Mouse (Mus musculus) CH12.LX (cell line): ENCODE data around the gene Togaram2. TPM values are rescaled to one million over a fixed set of nuclear protein-coding genes. Genes with fewer than 3 reads are reported as not detected.

ENCODE experiments used
- DNase-seq: peaks from one replicate; pipeline ENCODE4 v3.0.0-alpha.2; 2013; ENCODE audit errors: extremely low read depth
- H3K27ac ChIP-seq: 2 replicates; pipeline ENCODE4 v1.5.1; 2012; ENCODE audit warnings: low read depth, mild to moderate bottlenecking, control low read depth, moderate library complexity; ENCODE audit not compliant: insufficient read depth
- H3K27me3 ChIP-seq: replicated peaks from 2 replicates; pipeline ENCODE3; 2012; ENCODE audit warnings: inconsistent platforms
- H3K36me3 ChIP-seq, 2 experiments: replicated peaks in 1 of 2; 2 replicates each; pipeline versions ENCODE3 to v1.6.1; 2012; ENCODE audit warnings: inconsistent platforms in 1 of 2, low read length in 1 of 2, mild to moderate bottlenecking in 1 of 2, mixed read lengths in 1 of 2, moderate library complexity in 1 of 2; ENCODE audit not compliant: control insufficient read depth in 1 of 2, insufficient read depth in 1 of 2
- H3K4me1 ChIP-seq, 2 experiments: 2 replicates each; pipeline ENCODE4 v1.6.1; 2012; ENCODE audit warnings: inconsistent platforms in 1 of 2, moderate library complexity in 1 of 2; ENCODE audit not compliant: insufficient read depth in 2 of 2, control insufficient read depth in 1 of 2
- H3K4me2 ChIP-seq: 2 replicates; pipeline ENCODE4 v1.6.1; 2012; ENCODE audit warnings: low read depth, mild to moderate bottlenecking, control low read depth; ENCODE audit not compliant: poor library complexity, insufficient read depth, severe bottlenecking
- H3K4me3 ChIP-seq, 3 experiments: fragments of 150-350 bp in 1 of 3; sonication (generic) in 1 of 3; replicated peaks in 1 of 3; 2 replicates each; pipeline versions ENCODE3 to v1.5.1; 2011 to 2012; ENCODE audit warnings: low read depth in 2 of 3, low read length in 2 of 3, mild to moderate bottlenecking in 2 of 3, moderate library complexity in 2 of 3, control low read depth in 1 of 3, improper control_type of control experiment in 1 of 3, inconsistent platforms in 1 of 3, mixed read lengths in 1 of 3; ENCODE audit not compliant: poor library complexity in 1 of 3
- H3K79me2 ChIP-seq: replicated peaks from 2 replicates; pipeline ENCODE4 v1.6.1; 2012; ENCODE audit warnings: mild to moderate bottlenecking, moderate library complexity; ENCODE audit not compliant: control insufficient read depth, poor library complexity, insufficient read depth, severe bottlenecking; ENCODE audit errors: extremely low read depth
- H3K9ac ChIP-seq: 2 replicates; pipeline ENCODE4 v1.6.1; 2012; ENCODE audit warnings: low read depth, mild to moderate bottlenecking, control low read depth, moderate library complexity; ENCODE audit not compliant: insufficient read depth
- H3K9me3 ChIP-seq: replicated peaks from 2 replicates; pipeline ENCODE3; 2012; ENCODE audit warnings: low read length, inconsistent platforms, mixed read lengths
- BHLHE40 ChIP-seq: IDR thresholded peaks from 2 replicates; pipeline ENCODE4 v1.6.1; 2011; ENCODE audit warnings: mild to moderate bottlenecking, low read depth, low read length, improper control_type of control experiment
- CHD1 ChIP-seq: IDR thresholded peaks from 2 replicates; pipeline ENCODE4 v1.6.1; 2012; ENCODE audit warnings: low read depth, low read length, improper control_type of control experiment, inconsistent platforms
- CTCF ChIP-seq, 2 experiments: IDR thresholded peaks in 1 of 2; conservative IDR thresholded peaks in 1 of 2; 2 replicates each; pipeline ENCODE4 v1.5.1; 2011 to 2012; ENCODE audit warnings: low read depth in 2 of 2, low read length in 2 of 2, improper control_type of control experiment in 1 of 2, inconsistent platforms in 1 of 2, mild to moderate bottlenecking in 1 of 2, moderate library complexity in 1 of 2
- E2F4 ChIP-seq: IDR thresholded peaks from 2 replicates; pipeline ENCODE4 v1.6.1; 2011; ENCODE audit warnings: low read depth, low read length, improper control_type of control experiment; ENCODE audit not compliant: insufficient replicate concordance
- EP300 ChIP-seq: IDR thresholded peaks from 2 replicates; pipeline ENCODE4 v1.6.1; 2011; ENCODE audit warnings: low read length, improper control_type of control experiment
- JUN ChIP-seq: IDR thresholded peaks from 2 replicates; pipeline ENCODE4 v1.6.1; 2011; ENCODE audit warnings: low read depth, mild to moderate bottlenecking, low read length, improper control_type of control experiment, moderate library complexity; ENCODE audit not compliant: insufficient read depth
- JUND ChIP-seq: conservative IDR thresholded peaks from 2 replicates; pipeline ENCODE4 v1.6.1; 2011; ENCODE audit warnings: low read depth, low read length, improper control_type of control experiment
- MAFK ChIP-seq: IDR thresholded peaks from 2 replicates; pipeline ENCODE4 v1.6.1; 2011; ENCODE audit warnings: low read length, improper control_type of control experiment; ENCODE audit not compliant: insufficient replicate concordance
- NELFE ChIP-seq: IDR thresholded peaks from 2 replicates; pipeline ENCODE4 v1.6.1; 2011; ENCODE audit warnings: low read depth, low read length, improper control_type of control experiment
- NRF1 ChIP-seq: IDR thresholded peaks from 2 replicates; pipeline ENCODE4 v1.6.1; 2014; ENCODE audit warnings: low read depth, mild to moderate bottlenecking, inconsistent platforms, low read length, improper control_type of control experiment, moderate library complexity
- PAX5 ChIP-seq: IDR thresholded peaks from 2 replicates; pipeline ENCODE4 v1.6.1; 2012; ENCODE audit warnings: low read length, inconsistent platforms, mixed read lengths
- POLR2A ChIP-seq: IDR thresholded peaks from 2 replicates; pipeline ENCODE4 v1.6.1; 2011; ENCODE audit warnings: low read depth, mild to moderate bottlenecking, improper control_type of control experiment, low read length
- POLR2AphosphoS2 ChIP-seq: IDR thresholded peaks from 2 replicates; pipeline ENCODE4 v1.6.1; 2011; ENCODE audit warnings: low read depth, low read length, improper control_type of control experiment
- RAD21 ChIP-seq: IDR thresholded peaks from 2 replicates; pipeline ENCODE4 v1.6.1; 2011; ENCODE audit warnings: low read depth, mild to moderate bottlenecking, low read length, improper control_type of control experiment, moderate library complexity
- RCOR1 ChIP-seq: conservative IDR thresholded peaks from 2 replicates; pipeline ENCODE4 v1.6.1; 2012; ENCODE audit warnings: low read depth, mild to moderate bottlenecking, inconsistent platforms, low read length, improper control_type of control experiment
- SMC3 ChIP-seq: IDR thresholded peaks from 2 replicates; pipeline ENCODE4 v1.6.1; 2011; ENCODE audit warnings: low read depth, low read length, improper control_type of control experiment
- TBP ChIP-seq: conservative IDR thresholded peaks from 2 replicates; pipeline ENCODE4 v1.6.1; 2011; ENCODE audit warnings: low read depth, low read length, improper control_type of control experiment
- TCF12 ChIP-seq: IDR thresholded peaks from 2 replicates; pipeline ENCODE4 v1.6.1; 2014; ENCODE audit warnings: low read depth, mild to moderate bottlenecking, inconsistent platforms, low read length, improper control_type of control experiment
- USF2 ChIP-seq: conservative IDR thresholded peaks from 2 replicates; pipeline ENCODE4 v1.6.1; 2011; ENCODE audit warnings: low read depth, low read length, improper control_type of control experiment
- ZC3H11A ChIP-seq: IDR thresholded peaks from 2 replicates; pipeline ENCODE4 v1.6.1; 2012; ENCODE audit warnings: low read depth, mild to moderate bottlenecking, inconsistent platforms, low read length, improper control_type of control experiment
- ZKSCAN1 ChIP-seq: IDR thresholded peaks from 2 replicates; pipeline ENCODE4 v1.6.1; 2012; ENCODE audit warnings: low read depth, inconsistent platforms, low read length, improper control_type of control experiment, borderline replicate concordance
- ZNF384 ChIP-seq: IDR thresholded peaks from 2 replicates; pipeline ENCODE4 v1.6.1; 2012; ENCODE audit warnings: low read depth, low read length, improper control_type of control experiment, inconsistent platforms
- dilution Hi-C: fragments of 300-500 bp; cut with MboI; formaldehyde crosslinking; loops from 2 replicates; pipeline ENCODE4 v1.14.3; 2020; ENCODE audit warnings: low sequenced_read_pairs; ENCODE audit not compliant: extremely low pct_unique_long_range_greater_than_20kb, extremely low pct_ligation_motif_present
- in situ Hi-C: fragments of 300-500 bp; cut with MboI; formaldehyde crosslinking; loops from 3 replicates; pipeline ENCODE4 v1.14.3; 2019; ENCODE audit warnings: low sequenced_read_pairs, low pct_ligation_motif_present, low pct_unique_long_range_greater_than_20kb, mixed read lengths
- polyA plus RNA-seq: library from polyadenylated mRNA; unstranded; fragments of >175 nt; gene quantifications from 2 replicates; pipeline ENCODE4 v1.2.1, GENCODE M21; 2012; ENCODE audit warnings: low read depth; ENCODE audit not compliant: insufficient read length
- total RNA-seq, 2 experiments: library from RNA; depleted of rRNA; stranded (reverse); fragments of 300-350 nt in 1 of 2; fragments of >200 nt in 1 of 2; gene quantifications; 2 replicates each; pipeline ENCODE4 v1.2.3; 2012 to 2014

The Togaram2 gene
- total and polyA plus RNA-seq, 3 experiments, result 0.76 to 19.6 (median 2.6) TPM

- H3K36me3 ChIP-seq, result no peaks in the 10 kb centered on the region
- H3K9ac ChIP-seq, result no peak overlapping the region
- no peak for TF ChIP-seq MAFK
- TF ChIP-seq JUND, result no peak
- TF ChIP-seq TBP, result no peak
- TF ChIP-seq CHD1, result no peak
- TF ChIP-seq ZKSCAN1, result no peak
- no peak for TF ChIP-seq TCF12
- TF ChIP-seq ZC3H11A, result no peak
- no peak for TF ChIP-seq E2F4
- no peak for TF ChIP-seq NRF1
- TF ChIP-seq SMC3, result no peak
- TF ChIP-seq ZNF384, result no peak
- no peak for TF ChIP-seq RAD21
- no peak for TF ChIP-seq POLR2A
- no peak for TF ChIP-seq BHLHE40
- no peak for TF ChIP-seq JUN
- no peak for TF ChIP-seq PAX5
- no peak for TF ChIP-seq POLR2AphosphoS2
- TF ChIP-seq NELFE, result no peak
- TF ChIP-seq USF2, result no peak
- in situ Hi-C loops (no loop called here), dilution Hi-C loops (no loop called here)
- H3K4me3 ChIP-seq, result no peak overlapping the region
- no peak for DNase-seq
- H3K79me2 ChIP-seq, result no peaks in the 10 kb centered on the region
- H3K4me2 ChIP-seq, result no peak overlapping the region
- H3K4me1 ChIP-seq, result peaks cover under 1 to 8% of the 10 kb centered on the region in 2 experiments; a peak in 3 of 4 replicates
- H3K9me3 ChIP-seq, result peaks cover 9% of the 10 kb centered on the region
- no peaks in the 10 kb centered on the region for H3K27me3 ChIP-seq
- no peak overlapping the region for H3K27ac ChIP-seq
Observed at GRCm38 (mm10) chr17:71775279-71775678, 102.2 kb downstream of the Togaram2 start.

- no peak for TF ChIP-seq TBP
- TF ChIP-seq RCOR1, result no peak
- TF ChIP-seq CTCF (conservative IDR thresholded peaks at IDR 0.05 in 1 of 2, IDR thresholded peaks at IDR 0.05 in 1 of 2; ENCODE audit: low read depth in 2 of 2, low read length in 2 of 2), result peak; percentile 21 to 43; a peak in 2 of 4 replicates
- TF ChIP-seq EP300, result no peak
- Histone ChIP-seq H3K4me3 (no peak overlapping the region), H3K79me2 (no peaks in the 10 kb centered on the region), H3K36me3 (no peaks in the 10 kb centered on the region), H3K9ac (no peak overlapping the region), H3K9me3 (peaks cover 9% of the 10 kb centered on the region), H3K27ac (no peak overlapping the region), H3K4me2 (no peak overlapping the region), H3K4me1 (no peaks in the 10 kb centered on the region), H3K27me3 (no peaks in the 10 kb centered on the region)
- no peak for DNase-seq
- dilution Hi-C loops, result no loop called here
- in situ Hi-C loops, result no loop called here
Observed at GRCm38 (mm10) chr17:71778696-71779095, 105.6 kb downstream of the Togaram2 start.

Other genes with a start within 250 kb of the Togaram2 start
- 1.1 and 1.5 TPM in 2 replicates for gene Gm4707, start 213.3 kb upstream of the Togaram2 start, total RNA-seq (2012; rRNA removed)
- 0.16 and 1.5 TPM in 2 replicates for gene Gm4707, start 213.3 kb upstream of the Togaram2 start, total RNA-seq (2014; rRNA removed)
- gene Gm4707, start 213.3 kb upstream of the Togaram2 start, polyA plus RNA-seq, result 0.33 and 1.1 TPM in 2 replicates
- gene Smchd1, start 197.9 kb upstream of the Togaram2 start, total RNA-seq (2012; rRNA removed), result 44.4 and 50.9 TPM in 2 replicates
- 73.9 and 87.8 TPM in 2 replicates for gene Smchd1, start 197.9 kb upstream of the Togaram2 start, total RNA-seq (2014; rRNA removed)
- 53.3 and 59.4 TPM in 2 replicates for gene Smchd1, start 197.9 kb upstream of the Togaram2 start, polyA plus RNA-seq
- 24.4 and 26.7 TPM in 2 replicates for gene Ndc80, start 146.4 kb upstream of the Togaram2 start, total RNA-seq (2012; rRNA removed)
- gene Ndc80, start 146.4 kb upstream of the Togaram2 start, total RNA-seq (2014; rRNA removed), result 44.5 and 55.6 TPM in 2 replicates
- 41.8 and 49.6 TPM in 2 replicates for gene Ndc80, start 146.4 kb upstream of the Togaram2 start, polyA plus RNA-seq
- 0.04 and 0.08 TPM in 2 replicates for gene Spdya, start 121.2 kb upstream of the Togaram2 start, total RNA-seq (2012; rRNA removed)
- 0.16 TPM in 1 of 2 replicates, not detected in the other for gene Spdya, start 121.2 kb upstream of the Togaram2 start, total RNA-seq (2014; rRNA removed)
- gene Spdya, start 121.2 kb upstream of the Togaram2 start, polyA plus RNA-seq, result 0.26 and 0.80 TPM in 2 replicates
- 157 and 189 TPM in 2 replicates for gene Wdr43, start 57.4 kb upstream of the Togaram2 start, total RNA-seq (2012; rRNA removed)
- 252 and 309 TPM in 2 replicates for gene Wdr43, start 57.4 kb upstream of the Togaram2 start, total RNA-seq (2014; rRNA removed)
- 355 and 422 TPM in 2 replicates for gene Wdr43, start 57.4 kb upstream of the Togaram2 start, polyA plus RNA-seq
- not detected in 2 replicates for gene Pcare, start 79.6 kb downstream of the Togaram2 start, total RNA-seq (2012; rRNA removed)
- gene Pcare, start 79.6 kb downstream of the Togaram2 start, total RNA-seq (2014; rRNA removed), result not detected in 2 replicates
- not detected in 2 replicates for gene Pcare, start 79.6 kb downstream of the Togaram2 start, polyA plus RNA-seq
- not detected in 2 replicates for gene Clip4, start 95.2 kb downstream of the Togaram2 start, total RNA-seq (2012; rRNA removed)
- 0.22 TPM in 1 of 2 replicates, not detected in the other for gene Clip4, start 95.2 kb downstream of the Togaram2 start, total RNA-seq (2014; rRNA removed)
- 0.23 and 0.86 TPM in 2 replicates for gene Clip4, start 95.2 kb downstream of the Togaram2 start, polyA plus RNA-seq